Mouse (Mus musculus) MEL-GATA-1-ER (cell line): ENCODE data around the gene Gm11444.
A peak's percentile ranks its signal among the peaks of the same experiment; 100 is the strongest.

ENCODE experiments used
- DNase-seq: peaks from one replicate; pipeline ENCODE4 v3.0.0-alpha.2; 2012; ENCODE audit warnings: low read depth; ENCODE audit errors: extremely low read depth

Gene Gm11444

GRCm38 (mm10) chr11:85818401-85818800 is 31.7 kb downstream of the Gm11444 start:
- no peak for DNase-seq

GRCm38 (mm10) chr11:85816471-85816870 is 33.7 kb downstream of the Gm11444 start:
- DNase-seq = no peak

- no peak for DNase-seq
Observed at GRCm38 (mm10) chr11:85814678-85815077, 35.5 kb downstream of the Gm11444 start.

- DNase-seq = no peak
Observed at GRCm38 (mm10) chr11:85812201-85812966, 37.7 kb downstream of the Gm11444 start.

- DNase-seq = no peak
Observed at GRCm38 (mm10) chr11:85811676-85812075, 38.5 kb downstream of the Gm11444 start.

GRCm38 (mm10) chr11:85811229-85811628 is 38.9 kb downstream of the Gm11444 start:
- no peak for DNase-seq

- DNase-seq = no peak
Observed at GRCm38 (mm10) chr11:85807353-85807752, 42.8 kb downstream of the Gm11444 start.

GRCm38 (mm10) chr11:85805779-85806178 is 44.4 kb downstream of the Gm11444 start:
- DNase-seq = no peak

GRCm38 (mm10) chr11:85804048-85804447 is 46.1 kb downstream of the Gm11444 start:
- DNase-seq = peak; percentile 9

GRCm38 (mm10) chr11:85800380-85800779 is 49.8 kb downstream of the Gm11444 start:
- DNase-seq = no peak

- DNase-seq = no peak
Observed at GRCm38 (mm10) chr11:85799856-85800255, 50.3 kb downstream of the Gm11444 start.

- DNase-seq = no peak
Observed at GRCm38 (mm10) chr11:85799456-85799855, 50.7 kb downstream of the Gm11444 start.
